Mouse (Mus musculus): ENCODE measurements around the gene Crat.

The Crat gene

DNA sequence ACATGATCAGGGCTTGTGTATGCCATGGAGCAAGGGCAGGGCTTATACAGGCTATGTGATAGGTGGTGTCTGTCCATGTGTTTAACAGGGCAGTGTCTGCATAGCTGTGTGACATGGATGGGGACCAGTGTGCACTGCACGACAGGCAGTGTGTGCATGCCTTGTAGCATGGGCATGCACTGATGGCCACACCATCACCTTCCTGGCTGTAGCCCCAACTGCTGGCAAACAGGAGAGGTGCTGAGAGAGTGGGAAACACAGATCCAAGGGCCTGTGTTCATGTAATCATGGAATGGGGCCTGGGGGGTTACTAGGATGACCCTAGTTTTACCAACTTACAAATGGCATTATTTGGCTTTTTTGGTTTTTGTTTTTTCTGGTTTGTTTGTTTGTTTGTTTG lies 11.7 kb downstream of the Crat start:
- in situ Hi-C loops (cut with MboI) = no loop called here

DNA sequence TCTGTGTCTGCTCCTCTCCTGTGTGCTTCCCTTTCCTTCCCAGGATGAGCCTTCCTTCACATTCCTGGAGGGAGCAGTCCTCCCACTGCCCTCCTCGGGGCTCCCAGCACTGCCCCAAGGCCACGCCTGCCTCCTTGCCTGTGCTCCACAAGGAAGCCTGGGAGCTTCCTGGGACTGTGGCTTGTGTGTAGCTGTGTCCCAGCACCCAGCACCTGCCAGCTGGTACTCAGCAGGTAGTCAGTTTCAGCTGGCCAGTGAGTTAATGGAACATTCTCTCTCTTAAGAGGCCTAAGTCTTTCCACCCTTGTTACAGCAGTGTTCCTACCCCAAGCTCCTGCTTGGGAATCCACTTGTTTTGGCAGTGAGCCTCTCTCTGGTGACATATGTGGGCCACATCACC lies 12.8 kb downstream of the Crat start:
- in situ Hi-C loops (cut with MboI) = no loop called here

DNA sequence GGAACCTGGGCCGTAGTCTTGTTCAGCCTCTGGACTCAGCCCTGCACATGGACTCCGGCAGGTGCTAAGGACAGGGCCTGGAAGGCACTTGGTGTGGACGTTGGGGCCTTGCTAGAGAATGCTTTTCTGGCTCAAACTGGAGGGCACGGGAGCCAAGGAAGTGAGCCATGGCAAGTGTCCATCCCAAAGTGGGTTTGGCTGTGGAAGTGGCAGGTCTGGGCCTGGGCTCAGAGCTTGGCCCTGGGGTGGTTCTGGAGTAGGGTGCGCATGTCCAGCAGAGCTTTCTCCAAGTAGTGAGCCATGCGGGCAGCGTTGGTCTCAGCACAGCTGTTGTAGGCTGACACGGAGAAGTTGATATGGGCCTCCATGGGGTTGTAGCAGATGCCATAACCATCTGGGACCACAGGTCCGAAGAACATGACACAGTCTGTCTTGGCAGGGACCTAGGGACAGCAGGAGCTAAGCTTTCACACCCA lies 13.2 kb downstream of the Crat start:
- in situ Hi-C loops (cut with MboI) = no loop called here

DNA sequence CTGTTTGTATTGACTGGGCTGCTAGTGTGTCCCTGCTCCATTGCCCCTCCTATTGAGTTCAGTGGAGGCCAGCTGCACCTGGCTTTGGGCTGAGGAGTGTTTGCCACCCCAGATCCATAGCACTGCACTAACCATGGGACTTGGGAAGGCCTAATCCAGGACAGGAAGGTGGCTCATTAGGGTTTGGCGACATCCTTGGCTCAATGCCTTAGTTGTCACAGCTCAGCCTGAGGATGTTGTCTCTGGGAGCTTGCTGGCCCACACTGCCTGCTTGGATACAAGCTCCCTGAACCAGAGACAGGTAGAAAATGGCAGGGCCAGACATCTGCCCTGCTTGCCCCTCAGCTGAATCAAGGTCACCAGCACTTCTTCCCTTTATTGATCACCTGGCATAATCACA lies 14.0 kb downstream of the Crat start:
- in situ Hi-C loops (cut with MboI) = no loop called here

DNA sequence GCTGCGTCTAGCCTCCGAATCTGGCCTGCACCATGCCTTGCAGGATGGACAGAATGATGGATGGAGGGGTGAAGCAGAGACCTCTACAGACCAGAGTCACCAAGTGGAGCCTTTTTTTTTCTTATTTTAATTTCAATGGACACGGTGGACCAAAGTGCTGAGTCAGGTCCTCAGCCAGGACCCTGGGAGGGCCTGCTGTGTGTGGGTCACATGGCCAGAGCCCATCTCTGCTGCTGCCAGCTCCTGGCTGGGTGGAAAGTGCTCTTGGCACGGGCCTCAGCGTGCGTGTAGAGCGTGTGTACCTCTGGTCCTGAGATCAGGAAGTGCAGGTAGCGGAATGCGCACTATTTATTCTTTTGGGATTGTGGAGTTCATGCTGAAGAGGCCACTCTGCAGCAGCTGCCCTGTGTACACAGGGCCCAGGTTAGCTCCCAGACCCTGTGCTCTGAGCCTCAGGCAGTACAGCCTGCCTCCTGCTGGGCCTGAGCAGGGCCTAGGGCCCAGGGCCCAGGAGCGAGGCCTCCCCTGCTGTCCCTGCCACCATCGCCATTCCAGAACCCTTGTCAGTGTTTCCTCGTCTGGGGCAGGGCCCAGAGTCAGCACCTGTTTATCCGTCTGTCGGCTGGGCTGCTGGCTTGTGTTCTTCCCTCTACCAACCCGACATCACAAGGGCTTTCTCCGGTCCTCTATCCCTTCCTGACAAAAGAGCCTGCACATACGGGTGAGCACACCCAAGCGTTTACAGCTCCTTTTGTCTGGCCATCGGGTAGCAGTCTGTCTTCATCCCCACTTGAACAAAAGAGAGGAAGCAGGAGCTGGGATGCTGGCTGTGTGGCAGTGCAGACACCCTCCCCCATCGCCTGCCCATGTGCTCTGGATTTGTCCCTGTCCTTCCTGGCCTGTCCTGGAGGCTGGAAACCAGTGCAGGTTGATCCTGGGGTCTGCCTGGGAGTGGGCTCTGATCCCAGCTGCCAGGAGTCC lies 16.1 kb downstream of the Crat start:
- in situ Hi-C loops (cut with MboI) = no loop called here

DNA sequence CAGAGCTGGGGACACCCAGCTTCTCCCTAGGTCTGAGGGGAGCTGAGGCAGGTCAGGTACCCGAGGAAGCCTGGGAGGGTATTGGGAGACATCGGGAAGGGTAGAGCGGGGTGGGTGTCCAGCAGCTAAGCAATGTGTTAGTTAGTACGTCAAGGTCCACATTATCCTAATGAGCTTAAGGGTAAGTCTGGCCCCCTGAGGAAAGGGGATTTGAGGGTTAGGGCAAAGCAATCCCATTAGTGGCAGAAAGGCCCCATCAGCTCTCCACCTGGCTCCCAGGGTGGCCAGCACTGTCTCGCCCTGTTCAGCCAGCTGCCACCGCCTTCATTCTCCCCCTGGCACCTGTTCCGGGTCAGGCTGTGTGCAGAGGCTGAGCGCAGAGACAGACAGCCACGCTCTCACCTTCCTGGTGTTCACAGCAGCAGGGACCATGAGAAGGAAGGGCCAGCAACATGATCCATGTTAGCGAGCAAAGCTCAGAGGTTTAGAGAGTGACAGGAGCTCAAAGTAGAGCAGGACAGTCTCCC lies 17.6 kb downstream of the Crat start:
- in situ Hi-C loops (cut with MboI) = no loop called here

DNA sequence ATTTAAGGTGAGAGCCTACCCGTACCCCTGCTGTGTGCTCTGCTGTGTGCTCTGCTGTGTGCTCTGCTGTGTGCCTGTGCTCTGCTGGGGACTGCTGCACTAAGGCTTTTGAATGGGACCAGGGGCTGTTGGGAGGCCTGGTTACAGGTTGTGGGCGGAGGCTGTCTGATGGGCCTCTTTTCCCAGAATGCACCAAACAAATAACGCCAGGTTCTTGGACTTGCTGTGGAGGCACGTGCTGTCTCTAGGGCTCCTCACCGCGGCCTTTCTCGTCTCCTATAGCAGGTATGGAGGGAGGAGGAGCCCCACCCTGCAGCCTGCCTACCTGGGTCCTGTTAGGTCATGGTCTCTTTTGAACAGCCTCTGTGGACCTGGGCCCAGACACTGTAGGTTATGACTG lies 19.4 kb downstream of the Crat start:
- in situ Hi-C loops (cut with MboI) = no loop called here

DNA sequence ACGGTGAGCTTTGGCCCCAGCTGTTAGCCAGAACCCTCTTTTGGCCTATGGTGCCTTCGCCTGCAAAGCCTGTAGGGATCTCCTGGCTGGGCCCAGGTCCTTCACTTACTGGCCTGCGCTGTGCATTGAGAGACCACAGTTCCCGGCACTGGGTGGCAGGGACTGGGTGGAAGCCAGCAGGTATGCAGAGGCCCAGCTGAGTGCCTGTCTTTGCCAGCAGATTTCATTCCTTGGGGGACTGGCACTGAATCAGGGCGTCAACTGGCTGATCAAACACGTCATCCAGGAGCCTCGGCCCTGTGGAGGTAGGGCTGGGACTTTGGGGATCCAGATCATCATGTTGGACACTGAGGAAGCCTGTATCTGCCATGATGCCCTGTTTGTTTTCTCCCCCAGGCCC lies 19.9 kb downstream of the Crat start:
- in situ Hi-C loops (cut with MboI) = no loop called here

DNA sequence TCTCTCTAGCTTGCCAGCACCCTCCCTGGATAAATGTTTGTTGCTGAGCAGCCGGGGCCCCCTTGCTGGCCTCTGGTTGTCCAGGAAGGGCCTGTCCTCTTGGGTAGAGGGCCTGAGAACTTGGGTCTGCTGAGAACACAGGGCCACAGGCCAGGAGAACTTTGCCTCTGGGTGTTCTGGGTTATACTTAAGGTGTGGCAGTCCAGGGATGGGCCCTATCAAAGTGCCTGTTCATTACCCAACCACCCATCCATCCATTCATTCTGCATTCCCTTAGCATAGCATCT lies 22.3 kb downstream of the Crat start:
- in situ Hi-C loops (cut with MboI) = no loop called here

DNA sequence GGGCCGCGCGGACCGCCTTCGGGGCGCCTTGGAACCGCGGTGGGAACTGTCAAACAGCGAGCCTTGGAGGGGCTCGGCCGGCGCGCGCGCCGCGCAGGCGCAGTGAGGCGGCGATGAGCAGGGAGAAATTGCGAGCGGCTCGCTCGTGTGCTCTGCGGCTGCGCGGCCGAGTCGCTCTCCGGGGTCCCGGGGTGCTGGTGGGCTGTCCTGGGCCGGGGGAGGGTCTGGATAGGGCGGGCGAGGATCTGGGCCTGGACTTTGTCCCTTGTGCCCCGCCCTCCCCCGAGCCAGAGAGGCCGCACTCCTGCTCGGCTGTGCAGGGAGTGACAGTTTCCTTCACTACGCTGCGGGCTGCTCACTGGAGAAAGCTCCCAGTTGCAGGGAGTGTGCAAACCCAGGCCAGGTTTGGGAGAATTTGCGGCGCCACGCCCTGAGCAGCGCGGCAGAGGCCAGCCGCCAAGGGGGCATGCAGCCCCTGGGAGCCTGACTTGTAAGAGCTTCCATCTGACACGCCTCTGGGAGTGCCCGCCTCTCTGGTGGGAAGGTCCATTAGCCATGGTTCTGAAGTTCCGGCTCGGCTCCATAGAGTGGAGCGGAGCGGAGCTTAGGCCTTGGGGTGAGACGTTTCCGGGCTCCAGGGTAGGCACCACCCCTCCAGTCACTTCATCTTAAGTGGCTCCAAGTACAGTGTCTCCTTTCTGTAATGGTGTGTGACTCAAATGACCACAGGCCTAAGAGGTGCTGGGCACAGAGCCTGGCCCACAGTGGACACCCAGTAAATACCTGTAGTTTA lies 22.8 kb downstream of the Crat start:
- in situ Hi-C loops (cut with MboI) = no loop called here

DNA sequence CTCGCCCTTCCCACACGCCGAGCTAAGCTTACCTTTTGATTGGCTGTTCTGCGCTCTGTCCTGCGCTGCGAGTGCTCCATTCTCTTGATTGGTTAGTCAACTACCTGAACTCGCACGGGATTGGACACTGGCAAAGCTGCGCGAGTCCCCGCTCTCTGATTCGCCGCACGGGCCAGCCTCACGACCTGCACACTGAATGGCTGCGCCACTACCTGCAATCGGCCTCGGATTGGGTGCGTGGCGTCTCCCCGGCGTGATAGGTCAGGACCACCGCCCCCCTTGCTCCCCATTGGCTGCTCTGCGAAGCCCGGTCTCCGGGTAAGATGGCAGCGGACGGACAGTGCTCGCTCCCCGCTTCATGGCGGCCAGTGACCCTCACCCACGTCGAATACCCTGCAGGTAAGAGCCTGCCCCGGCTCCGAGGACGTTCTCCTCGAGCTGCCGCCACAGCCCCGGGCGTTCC lies 23.5 kb downstream of the Crat start, which contains the start of gene Dolpp1:
Gene Dolpp1 (plus strand): TSS at position 141 of the 463 bp plus-strand sequence.
- in situ Hi-C loops (cut with MboI) = no loop called here

DNA sequence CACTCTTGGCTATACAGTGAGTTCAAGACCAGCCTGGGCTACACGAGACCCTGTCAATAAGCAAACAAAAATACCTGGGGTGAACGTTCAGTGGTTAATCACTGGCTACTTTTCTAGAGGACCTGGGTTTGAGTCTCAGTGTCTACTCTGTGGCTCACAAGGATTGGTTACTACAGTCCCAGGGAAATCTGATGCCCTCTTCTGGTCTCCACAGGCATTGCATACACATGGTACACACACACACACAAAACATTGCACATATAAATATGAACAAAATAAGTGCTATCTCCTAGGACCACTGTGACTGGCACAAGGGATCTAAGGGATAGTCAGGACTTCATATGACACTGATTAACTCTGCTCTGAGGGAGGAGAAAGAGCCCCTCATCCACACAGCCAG lies 26.6 kb downstream of the Crat start:
- in situ Hi-C loops (cut with MboI) = no loop called here

DNA sequence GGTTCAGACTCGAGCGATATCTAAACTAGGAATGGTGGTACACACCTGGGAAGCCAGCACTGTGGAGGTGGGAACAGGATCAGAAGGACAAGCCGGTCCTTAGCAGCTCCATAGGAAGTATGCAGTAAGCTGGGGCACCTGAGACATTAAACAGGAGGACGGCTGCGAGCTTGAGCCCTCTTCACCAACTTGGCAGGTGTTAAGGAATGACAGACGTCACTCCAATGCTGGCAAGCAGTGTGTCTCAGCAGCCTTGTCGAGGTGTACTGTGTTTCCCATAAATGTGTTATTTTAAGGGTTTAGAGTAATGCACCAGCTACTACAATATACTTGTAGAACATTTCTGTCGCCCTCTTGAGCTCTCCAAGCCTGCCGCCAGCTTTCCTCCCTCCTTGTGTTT lies 28.7 kb downstream of the Crat start:
- in situ Hi-C loops (cut with MboI) = no loop called here

DNA sequence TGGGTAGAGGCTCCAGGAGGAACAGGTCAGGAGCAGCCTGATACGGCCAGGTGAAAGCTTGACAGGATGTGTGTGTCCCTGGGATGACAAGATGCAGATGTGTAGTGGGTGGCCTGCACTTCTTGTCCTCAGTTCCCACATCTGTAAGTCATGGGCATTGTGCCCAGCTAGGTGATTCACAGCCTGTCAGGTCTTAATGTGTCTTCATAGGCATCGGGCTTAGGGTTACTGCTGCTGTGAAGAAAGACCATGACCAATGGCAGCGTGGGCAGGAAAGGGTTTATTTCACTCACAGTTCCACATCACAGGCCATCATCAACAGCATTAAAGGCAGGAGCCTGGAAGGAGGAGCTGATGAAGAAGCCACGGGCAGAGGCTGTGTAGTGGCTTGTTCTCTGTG lies 30.0 kb downstream of the Crat start:
- in situ Hi-C loops (cut with MboI) = no loop called here

DNA sequence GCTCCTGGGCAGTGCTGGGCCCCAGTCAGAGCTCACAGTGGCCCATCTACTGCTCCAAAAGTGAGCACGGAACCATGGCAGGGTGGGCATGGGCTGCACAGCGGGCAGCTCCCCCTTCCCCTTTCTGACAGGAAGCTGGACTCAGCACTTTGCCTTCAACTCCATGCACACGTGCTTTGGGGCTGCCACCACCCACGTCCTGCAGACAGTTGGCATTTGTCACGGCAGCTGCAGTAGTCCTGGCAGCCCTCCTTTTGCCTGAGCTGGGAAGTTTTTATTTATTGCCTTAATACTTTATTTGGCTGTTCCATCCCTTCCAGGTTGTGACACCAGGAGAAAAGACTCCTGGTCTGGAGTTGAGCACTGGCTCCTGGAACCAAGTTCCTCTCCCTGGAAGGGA lies 30.8 kb downstream of the Crat start:
- in situ Hi-C loops (cut with MboI) = no loop called here

DNA sequence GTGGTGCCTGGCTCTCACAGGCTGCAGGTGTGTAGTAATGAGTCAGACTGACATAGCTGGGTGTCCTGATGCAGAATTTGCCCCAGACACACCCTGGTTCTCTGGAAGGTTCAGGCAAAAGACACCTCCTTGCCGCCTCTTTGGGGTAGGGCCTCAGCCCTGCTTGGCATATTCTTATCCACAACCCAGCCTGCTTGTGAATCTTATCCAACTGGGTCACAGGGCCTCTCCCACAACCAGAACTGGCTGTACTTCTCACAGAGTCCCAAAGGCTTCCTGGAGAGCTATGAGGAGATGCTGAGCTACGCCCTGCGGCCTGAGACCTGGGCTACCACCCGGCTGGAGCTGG lies 34.3 kb downstream of the Crat start:
- in situ Hi-C loops (cut with MboI) = no loop called here

DNA sequence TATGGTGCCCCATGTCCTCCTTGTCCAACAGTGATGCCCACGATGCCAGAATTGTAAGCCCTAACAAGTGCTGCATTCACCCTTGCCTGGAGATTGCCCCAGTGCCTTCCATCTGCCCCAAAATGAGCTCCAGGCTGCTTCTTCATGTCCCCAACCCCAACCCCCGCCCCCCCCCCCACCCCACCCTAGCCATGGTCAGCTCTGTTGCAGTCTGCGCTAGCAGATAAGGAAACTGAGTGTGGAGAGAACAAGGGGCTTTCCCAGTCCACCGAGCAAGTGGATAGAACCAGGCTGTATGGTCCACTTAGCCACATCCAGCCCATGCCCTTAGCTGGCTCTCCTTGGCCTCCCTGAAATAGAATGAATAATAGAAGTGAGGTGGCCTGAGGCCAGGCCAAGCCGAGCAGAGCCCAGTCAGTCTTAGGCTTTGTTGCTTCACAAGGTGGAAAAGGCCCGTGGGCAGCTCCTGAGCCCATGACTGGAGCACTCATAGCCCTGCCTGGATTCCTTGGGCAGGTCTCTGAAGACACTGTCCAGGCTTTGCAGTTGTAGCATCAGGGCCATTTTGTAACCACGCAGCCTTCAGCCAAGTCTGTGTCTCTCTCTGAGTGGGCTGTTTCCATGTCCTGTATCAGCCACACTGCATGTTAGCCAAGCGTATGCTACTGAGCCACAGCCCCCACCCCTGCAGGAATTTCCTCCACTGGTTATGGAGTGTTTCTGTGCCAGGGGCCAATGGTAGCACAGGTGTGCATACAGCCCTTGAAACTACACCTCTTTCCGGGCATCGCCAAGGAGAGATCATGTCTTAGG lies 34.8 kb downstream of the Crat start:
- in situ Hi-C loops (cut with MboI) = no loop called here

DNA sequence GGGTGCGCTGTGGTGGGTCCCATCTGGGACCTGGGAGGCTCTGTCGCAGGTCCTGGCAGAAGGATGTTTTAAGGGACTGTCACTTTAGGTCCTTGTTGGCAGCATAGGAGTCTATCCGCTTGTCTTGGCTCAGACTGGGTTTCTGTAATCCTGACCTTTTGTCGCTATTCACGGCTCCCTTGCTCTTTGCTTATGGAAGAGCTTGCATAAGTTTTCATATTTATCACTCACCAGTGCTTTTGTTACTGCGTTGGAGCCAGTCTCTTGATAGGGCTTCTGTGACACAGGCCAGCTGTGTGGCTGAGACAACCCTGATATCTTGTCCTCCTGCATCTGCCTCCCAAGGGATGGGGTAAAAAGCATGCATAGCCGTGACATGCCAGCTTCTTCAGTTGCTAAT lies 36.3 kb downstream of the Crat start:
- in situ Hi-C loops (cut with MboI) = no loop called here

DNA sequence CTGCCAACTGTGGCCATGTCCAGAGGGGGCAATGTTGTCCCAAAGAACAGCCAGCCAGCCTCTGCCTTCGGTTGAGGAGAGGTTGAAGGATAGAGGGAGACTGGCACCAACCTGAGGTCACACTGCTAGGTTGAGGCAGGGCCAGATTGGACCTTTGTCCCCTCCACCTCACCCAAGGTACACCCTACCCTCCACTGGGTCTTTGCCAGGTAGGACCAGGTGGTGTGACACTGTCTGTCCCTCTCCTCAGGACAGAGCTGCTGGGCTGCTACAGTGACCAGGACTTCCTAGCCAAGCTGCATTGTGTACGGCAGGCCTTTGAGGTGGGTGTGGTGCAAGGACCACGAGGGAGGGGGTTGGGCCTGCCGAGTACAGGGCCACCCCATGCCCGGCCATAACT lies 37.9 kb downstream of the Crat start:
- in situ Hi-C loops (cut with MboI) = no loop called here

DNA sequence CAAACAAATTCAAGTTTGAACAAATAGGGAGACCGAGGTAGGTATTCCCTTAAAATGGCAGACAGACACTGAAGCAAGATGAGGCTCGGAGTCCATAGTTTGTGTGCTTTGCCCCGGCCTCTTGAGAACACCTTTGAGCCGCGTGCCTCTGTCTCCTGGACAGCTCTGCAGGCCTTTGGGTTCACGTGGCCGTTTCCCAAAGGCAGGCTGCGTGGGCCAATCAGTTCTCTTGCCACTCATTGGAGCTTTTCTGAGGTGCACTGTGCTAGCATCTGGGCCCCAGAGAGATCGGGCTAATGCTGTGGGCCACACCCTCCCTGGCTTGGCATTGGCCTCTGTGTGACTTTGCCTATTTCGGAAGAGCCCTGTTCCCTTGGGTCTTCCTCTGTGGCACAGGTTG lies 39.7 kb downstream of the Crat start:
- in situ Hi-C loops (cut with MboI) = no loop called here

DNA sequence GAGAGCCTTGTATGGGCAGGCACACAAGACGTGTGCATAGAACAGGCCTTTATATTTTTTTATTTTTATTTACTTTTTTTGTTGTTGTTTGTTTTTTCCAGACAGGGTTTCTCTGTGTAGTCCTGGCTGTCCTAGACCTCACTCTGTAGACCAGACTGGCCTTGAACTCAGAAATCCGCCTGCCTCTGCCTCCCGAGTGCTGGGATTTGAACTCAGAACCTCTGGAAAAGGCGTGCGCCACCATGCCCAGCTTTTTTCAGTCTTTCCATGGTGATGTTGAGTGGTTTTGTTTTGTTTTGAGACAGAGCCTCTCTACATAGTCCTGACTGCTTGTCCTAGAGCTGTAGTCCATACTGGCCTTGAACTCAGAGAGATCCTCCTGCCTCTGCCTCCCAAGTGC lies 42.9 kb downstream of the Crat start:
- in situ Hi-C loops (cut with MboI) = no loop called here

DNA sequence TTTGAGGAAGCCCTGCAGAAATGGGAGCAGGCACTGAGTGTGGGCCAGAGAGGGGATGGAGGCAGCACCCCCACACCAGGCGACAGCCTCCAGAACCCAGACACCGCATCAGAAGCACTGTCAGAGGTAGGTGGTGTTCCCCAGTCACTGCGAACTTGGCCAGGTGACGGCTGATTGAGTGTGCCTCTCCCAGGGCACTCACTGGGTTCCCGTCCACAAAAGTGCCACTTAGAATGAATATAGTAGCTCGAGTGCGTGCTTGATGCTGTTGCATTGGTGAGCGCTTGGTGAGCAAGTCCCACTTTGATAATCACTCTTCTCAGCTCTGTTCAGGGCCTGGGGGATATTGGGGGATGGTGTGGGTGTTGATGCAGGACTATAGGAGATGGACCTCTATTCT lies 44.1 kb downstream of the Crat start:
- in situ Hi-C loops (cut with MboI) = no loop called here

All from mature B cell (primary cell).